Mouse (Mus musculus): ENCODE data around the gene Cacna1d. TPM values are rescaled to one million over a fixed set of nuclear protein-coding genes. Genes with fewer than 3 reads are reported as not detected.

Cacna1d gene
- polyA plus RNA-seq, 1 experiment from 2014 or later = 2.2 TPM

- no peaks in the 10 kb centered on the region for H3K4me1 ChIP-seq (replicated peaks; ENCODE audit: control insufficient read depth, insufficient read depth)
- WGBS = 86% methylated on average over 7 of the region's 7 CpGs
- DNase-seq (ENCODE audit: low spot score) = no peak
- no peaks in the 10 kb centered on the region for H3K27me3 ChIP-seq (ENCODE audit: control insufficient read depth, insufficient read depth, low read length)
- H3K27ac ChIP-seq (replicated peaks) = no peak overlapping the region
- ATAC-seq (ENCODE audit: low FRiP score, low TSS enrichment) = no peak
- H3K4me2 ChIP-seq (replicated peaks; ENCODE audit: low read depth) = no peak overlapping the region
- no peaks in the 10 kb centered on the region for H3K9me3 ChIP-seq (ENCODE audit: control insufficient read depth, low read length)
- H3K4me3 ChIP-seq (ENCODE audit: low read depth, low read length) = no peak overlapping the region
- no peak overlapping the region for H3K9ac ChIP-seq (ENCODE audit: low read length)
- H3K36me3 ChIP-seq (ENCODE audit: control insufficient read depth, insufficient read depth, low read length) = no peaks in the 10 kb centered on the region
- no peak for TF ChIP-seq EP300 (optimal IDR thresholded peaks at IDR 0.05)
- no peak for TF ChIP-seq CTCF (IDR thresholded peaks at IDR 0.05; ENCODE audit: low read depth)
These were observed 191.3 kb downstream of the Cacna1d start for GRCm38 (mm10) chr14:30299946-30300345.

DNA sequence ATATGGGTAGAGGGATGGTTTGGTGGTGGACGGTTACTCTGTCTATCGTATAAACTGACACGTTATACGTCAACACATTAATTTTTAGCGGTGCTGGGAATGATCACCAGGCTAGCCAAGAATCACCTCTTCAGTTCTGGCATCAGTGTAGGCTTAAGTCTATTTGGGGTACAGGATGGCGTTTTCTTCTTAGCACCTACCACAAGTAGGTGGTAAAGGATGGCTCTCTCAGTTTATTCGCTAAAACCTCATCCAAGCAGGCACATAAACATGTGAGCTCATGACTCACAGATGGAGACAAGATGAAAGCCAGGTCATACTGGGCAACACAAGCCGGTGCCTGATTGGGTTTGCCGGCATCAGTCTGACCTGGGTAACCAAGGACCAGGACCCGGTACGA lies 193.8 kb downstream of the Cacna1d start:
- no peak overlapping the region for H3K9ac ChIP-seq (ENCODE audit: low read length)
- no peak overlapping the region for H3K4me3 ChIP-seq (ENCODE audit: low read depth, low read length)
- TF ChIP-seq EP300 (optimal IDR thresholded peaks at IDR 0.05) = no peak
- TF ChIP-seq CTCF (IDR thresholded peaks at IDR 0.05; ENCODE audit: low read depth) = no peak
- DNase-seq (ENCODE audit: low spot score) (no peak), ATAC-seq (ENCODE audit: low FRiP score, low TSS enrichment) (no peak)
- no peak overlapping the region for H3K4me2 ChIP-seq (replicated peaks; ENCODE audit: low read depth)
- H3K36me3 ChIP-seq (ENCODE audit: control insufficient read depth, insufficient read depth, low read length) = no peaks in the 10 kb centered on the region
- H3K9me3 ChIP-seq (ENCODE audit: control insufficient read depth, low read length) = no peaks in the 10 kb centered on the region
- WGBS = 91% methylated on average over 11 of the region's 11 CpGs
- H3K4me1 ChIP-seq (replicated peaks; ENCODE audit: control insufficient read depth, insufficient read depth) = no peaks in the 10 kb centered on the region
- H3K27ac ChIP-seq (replicated peaks) = no peak overlapping the region
- no peaks in the 10 kb centered on the region for H3K27me3 ChIP-seq (ENCODE audit: control insufficient read depth, insufficient read depth, low read length)

GRCm38 (mm10) chr14:30292135-30292463 lies 199.2 kb downstream of the Cacna1d start:
- WGBS = 40% methylated on average over 1 of the region's 1 CpGs
- Histone ChIP-seq H3K36me3 (ENCODE audit: control insufficient read depth, insufficient read depth, low read length) (no peaks in the 10 kb centered on the region), H3K4me3 (ENCODE audit: low read depth, low read length) (no peak overlapping the region), H3K27me3 (ENCODE audit: control insufficient read depth, insufficient read depth, low read length) (no peaks in the 10 kb centered on the region), H3K4me1 (replicated peaks; ENCODE audit: control insufficient read depth, insufficient read depth) (no peaks in the 10 kb centered on the region), H3K27ac (replicated peaks) (no peak overlapping the region), H3K9ac (ENCODE audit: low read length) (no peak overlapping the region), H3K4me2 (replicated peaks; ENCODE audit: low read depth) (no peak overlapping the region), H3K9me3 (ENCODE audit: control insufficient read depth, low read length) (no peaks in the 10 kb centered on the region)
- TF ChIP-seq CTCF (IDR thresholded peaks at IDR 0.05; ENCODE audit: low read depth) (no peak), EP300 (optimal IDR thresholded peaks at IDR 0.05) (no peak)
- DNase-seq (ENCODE audit: low spot score) = no peak
- ATAC-seq (ENCODE audit: low FRiP score, low TSS enrichment) = no peak

DNA sequence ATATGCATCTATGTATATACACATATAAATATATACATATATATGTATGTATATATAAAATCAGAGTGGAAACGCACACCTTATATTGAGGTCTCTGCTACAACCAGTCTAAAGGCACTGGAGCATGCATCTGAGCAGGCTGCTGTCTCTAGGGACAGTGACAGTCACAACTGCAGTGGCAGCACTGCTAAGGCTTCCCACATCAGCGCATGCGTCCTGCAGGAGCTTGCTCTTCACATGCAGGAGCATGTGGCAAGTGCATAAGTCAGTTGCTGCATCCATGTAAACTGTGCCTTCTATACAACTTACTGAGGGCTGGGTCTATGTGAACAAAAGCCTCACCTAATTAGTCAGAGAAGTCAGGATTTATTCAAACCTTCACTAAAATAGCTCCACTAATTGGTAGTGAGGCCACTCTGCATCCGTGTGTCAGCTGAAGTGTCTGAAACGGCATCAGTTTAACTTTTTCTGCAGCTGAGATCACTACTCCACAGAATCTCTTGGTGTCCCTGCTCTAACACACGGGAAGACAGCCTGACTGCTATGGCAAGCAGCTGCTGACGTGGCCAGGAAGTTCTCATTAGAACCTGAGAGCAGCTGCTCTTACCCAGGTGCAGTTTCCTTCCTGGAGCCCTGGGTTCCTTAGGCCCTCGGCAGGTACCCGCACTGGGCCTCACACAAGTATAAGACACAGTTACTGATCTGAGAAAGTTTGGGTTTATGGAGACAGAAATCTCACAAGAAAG lies 199.7 kb downstream of the Cacna1d start:
- Histone ChIP-seq H3K27me3 (ENCODE audit: control insufficient read depth, insufficient read depth, low read length) (no peaks in the 10 kb centered on the region), H3K4me3 (ENCODE audit: low read depth, low read length) (no peak overlapping the region), H3K9ac (ENCODE audit: low read length) (peak overlapping the region; percentile 23; the same call in 1 of the 2 replicates), H3K4me2 (replicated peaks; ENCODE audit: low read depth) (no peak overlapping the region), H3K4me1 (replicated peaks; ENCODE audit: control insufficient read depth, insufficient read depth) (no peaks in the 10 kb centered on the region), H3K9me3 (ENCODE audit: control insufficient read depth, low read length) (no peaks in the 10 kb centered on the region), H3K36me3 (ENCODE audit: control insufficient read depth, insufficient read depth, low read length) (no peaks in the 10 kb centered on the region), H3K27ac (replicated peaks) (no peak overlapping the region)
- WGBS = 58% methylated on average over 9 of the region's 9 CpGs
- DNase-seq (ENCODE audit: low spot score) (no peak), ATAC-seq (ENCODE audit: low FRiP score, low TSS enrichment) (no peak)
- TF ChIP-seq EP300 (optimal IDR thresholded peaks at IDR 0.05) (no peak), CTCF (IDR thresholded peaks at IDR 0.05; ENCODE audit: low read depth) (no peak)

GRCm38 (mm10) chr14:30284446-30284845 lies 206.8 kb downstream of the Cacna1d start:
- no peaks in the 10 kb centered on the region for H3K27me3 ChIP-seq (ENCODE audit: control insufficient read depth, insufficient read depth, low read length)
- no peak overlapping the region for H3K4me3 ChIP-seq (ENCODE audit: low read depth, low read length)
- DNase-seq (ENCODE audit: low spot score) = no peak
- WGBS = 46% methylated on average over 10 of the region's 10 CpGs
- no peaks in the 10 kb centered on the region for H3K36me3 ChIP-seq (ENCODE audit: control insufficient read depth, insufficient read depth, low read length)
- H3K9me3 ChIP-seq (ENCODE audit: control insufficient read depth, low read length) = no peaks in the 10 kb centered on the region
- ATAC-seq (ENCODE audit: low FRiP score, low TSS enrichment) = no peak
- TF ChIP-seq EP300 (optimal IDR thresholded peaks at IDR 0.05) = no peak
- no peak for TF ChIP-seq CTCF (IDR thresholded peaks at IDR 0.05; ENCODE audit: low read depth)
- peak overlapping the region; percentile 30 for H3K4me2 ChIP-seq (replicated peaks; ENCODE audit: low read depth)
- no peaks in the 10 kb centered on the region for H3K4me1 ChIP-seq (replicated peaks; ENCODE audit: control insufficient read depth, insufficient read depth)
- peak overlapping the region; percentile 45; the same call in 1 of the 2 replicates for H3K27ac ChIP-seq (replicated peaks)
- no peak overlapping the region for H3K9ac ChIP-seq (ENCODE audit: low read length)

DNA sequence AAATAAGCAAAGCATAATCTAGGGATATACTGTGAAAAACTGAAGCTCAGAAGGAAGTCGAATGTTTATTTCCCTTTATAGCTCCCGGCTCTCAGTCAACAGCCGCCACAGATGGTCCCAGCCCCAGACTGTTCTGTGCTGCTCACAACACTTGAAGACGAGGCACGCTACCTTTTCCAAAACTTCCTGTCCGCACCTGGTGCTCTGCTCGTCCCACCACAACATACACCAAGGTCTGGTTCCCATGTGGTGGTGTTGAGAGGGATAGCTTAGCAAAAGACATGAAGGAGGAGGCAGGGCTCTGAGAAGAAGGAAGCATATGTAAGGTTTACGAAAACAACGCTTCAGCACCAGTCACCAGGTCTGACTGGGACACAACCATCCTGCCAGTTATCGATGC lies 207.2 kb downstream of the Cacna1d start:
- no peak for ATAC-seq (ENCODE audit: low FRiP score, low TSS enrichment)
- Histone ChIP-seq H3K9me3 (ENCODE audit: control insufficient read depth, low read length) (no peaks in the 10 kb centered on the region), H3K4me3 (ENCODE audit: low read depth, low read length) (no peak overlapping the region), H3K27me3 (ENCODE audit: control insufficient read depth, insufficient read depth, low read length) (no peaks in the 10 kb centered on the region), H3K9ac (ENCODE audit: low read length) (no peak overlapping the region), H3K4me1 (replicated peaks; ENCODE audit: control insufficient read depth, insufficient read depth) (no peaks in the 10 kb centered on the region), H3K4me2 (replicated peaks; ENCODE audit: low read depth) (peak overlapping the region; percentile 30), H3K27ac (replicated peaks) (peak overlapping the region; percentile 45; the same call in 1 of the 2 replicates), H3K36me3 (ENCODE audit: control insufficient read depth, insufficient read depth, low read length) (no peaks in the 10 kb centered on the region)
- WGBS = 42% methylated on average over 10 of the region's 10 CpGs
- no peak for TF ChIP-seq EP300 (optimal IDR thresholded peaks at IDR 0.05)
- no peak for TF ChIP-seq CTCF (IDR thresholded peaks at IDR 0.05; ENCODE audit: low read depth)
- no peak for DNase-seq (ENCODE audit: low spot score)

Data from stomach, postnatal 0 days (tissue).